Mouse (Mus musculus) erythroblast, embryonic 14.5 days (primary cell): ENCODE data around the gene Nfic. TPM values are rescaled to one million over a fixed set of nuclear protein-coding genes. Genes with fewer than 3 reads are reported as not detected.

Source experiments
- H3K27me3 ChIP-seq: 2 replicates; pipeline ENCODE4 v1.6.1; 2012; ENCODE audit warnings: inconsistent platforms; ENCODE audit not compliant: control insufficient read depth
- H3K36me3 ChIP-seq: 2 replicates; pipeline ENCODE4 v1.6.1; 2012; ENCODE audit warnings: mild to moderate bottlenecking, inconsistent platforms; ENCODE audit not compliant: control insufficient read depth
- H3K4me1 ChIP-seq: 2 replicates; pipeline ENCODE4 v1.6.1; 2012; ENCODE audit warnings: inconsistent platforms; ENCODE audit not compliant: control insufficient read depth
- H3K4me3 ChIP-seq: replicated peaks from 2 replicates; pipeline ENCODE3; 2012; ENCODE audit warnings: moderate library complexity, mild to moderate bottlenecking, inconsistent platforms
- H3K9me3 ChIP-seq: 2 replicates; pipeline ENCODE4 v1.6.1; 2012; ENCODE audit warnings: low read length, inconsistent platforms, mixed read lengths; ENCODE audit not compliant: control insufficient read depth
- GATA1 ChIP-seq: IDR thresholded peaks from 2 replicates; pipeline ENCODE4 v1.6.1; 2012; ENCODE audit warnings: low read length, inconsistent platforms, mixed read lengths
- TAL1 ChIP-seq: IDR thresholded peaks from 3 replicates; pipeline ENCODE4 v1.6.1; 2012; ENCODE audit warnings: low read length, inconsistent platforms, mixed read lengths
- polyA plus RNA-seq: library from polyadenylated mRNA; stranded (reverse); fragments of >175 nt; gene quantifications from 2 replicates; pipeline ENCODE4 v1.2.3, GENCODE M21; 2012

Gene Nfic
- polyA plus RNA-seq, 1 experiment = 0.94 TPM

DNA sequence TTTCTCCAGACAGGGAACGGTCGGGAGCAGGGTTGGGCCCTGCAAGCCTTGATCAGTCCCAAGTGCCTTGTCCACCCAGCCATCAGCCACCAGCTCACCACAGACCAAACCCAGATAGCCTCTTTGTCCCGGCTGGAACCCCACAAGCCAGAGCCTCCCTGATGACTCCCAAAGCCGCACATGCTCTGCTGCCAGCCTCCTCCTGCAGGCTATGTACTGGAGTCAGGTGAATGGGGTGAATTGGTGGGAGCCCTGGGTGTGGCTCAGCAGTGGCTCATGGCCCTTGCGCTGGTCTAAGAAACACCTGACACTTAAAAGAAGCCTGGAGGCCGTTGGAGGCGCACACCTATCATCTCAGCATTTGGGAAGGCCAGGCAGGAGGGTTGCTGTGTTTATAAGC is 7.5 kb upstream of the Nfic start:
- peaks cover 22% of the 10 kb centered on the region for H3K4me1 ChIP-seq
- H3K27me3 ChIP-seq = peaks cover 96% of the 10 kb centered on the region
- no peaks in the 10 kb centered on the region for H3K36me3 ChIP-seq
- peaks cover 2% of the 10 kb centered on the region; the same call in 1 of the 2 replicates for H3K9me3 ChIP-seq
- H3K4me3 ChIP-seq = no peak overlapping the region
- TF ChIP-seq GATA1 (no peak), TAL1 (no peak)

DNA sequence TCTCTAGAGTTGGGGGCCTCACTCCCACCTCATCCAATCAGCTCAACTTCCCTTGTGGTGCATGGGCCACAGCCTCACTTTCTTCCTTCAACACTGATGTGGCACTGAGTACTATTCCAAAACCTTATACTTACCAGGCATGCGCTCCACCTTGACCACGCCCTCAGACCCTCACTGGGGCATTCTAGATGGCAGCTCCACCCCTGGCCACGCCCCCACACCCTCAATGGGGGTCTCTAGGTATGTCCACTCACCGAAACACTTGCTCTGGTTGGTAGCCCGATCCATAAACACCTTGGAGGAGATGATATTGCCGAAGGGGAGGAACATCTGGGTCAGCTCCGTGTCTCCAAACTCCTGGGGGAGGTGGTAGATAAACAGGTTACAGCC is 7.0 kb upstream of the Nfic start:
- H3K4me1 ChIP-seq = peaks cover 24% of the 10 kb centered on the region
- TF ChIP-seq TAL1 = no peak
- no peak for TF ChIP-seq GATA1
- H3K9me3 ChIP-seq = peaks cover 2% of the 10 kb centered on the region; the same call in 1 of the 2 replicates
- H3K4me3 ChIP-seq = no peak overlapping the region
- peaks cover 96% of the 10 kb centered on the region for H3K27me3 ChIP-seq
- H3K36me3 ChIP-seq = no peaks in the 10 kb centered on the region

DNA sequence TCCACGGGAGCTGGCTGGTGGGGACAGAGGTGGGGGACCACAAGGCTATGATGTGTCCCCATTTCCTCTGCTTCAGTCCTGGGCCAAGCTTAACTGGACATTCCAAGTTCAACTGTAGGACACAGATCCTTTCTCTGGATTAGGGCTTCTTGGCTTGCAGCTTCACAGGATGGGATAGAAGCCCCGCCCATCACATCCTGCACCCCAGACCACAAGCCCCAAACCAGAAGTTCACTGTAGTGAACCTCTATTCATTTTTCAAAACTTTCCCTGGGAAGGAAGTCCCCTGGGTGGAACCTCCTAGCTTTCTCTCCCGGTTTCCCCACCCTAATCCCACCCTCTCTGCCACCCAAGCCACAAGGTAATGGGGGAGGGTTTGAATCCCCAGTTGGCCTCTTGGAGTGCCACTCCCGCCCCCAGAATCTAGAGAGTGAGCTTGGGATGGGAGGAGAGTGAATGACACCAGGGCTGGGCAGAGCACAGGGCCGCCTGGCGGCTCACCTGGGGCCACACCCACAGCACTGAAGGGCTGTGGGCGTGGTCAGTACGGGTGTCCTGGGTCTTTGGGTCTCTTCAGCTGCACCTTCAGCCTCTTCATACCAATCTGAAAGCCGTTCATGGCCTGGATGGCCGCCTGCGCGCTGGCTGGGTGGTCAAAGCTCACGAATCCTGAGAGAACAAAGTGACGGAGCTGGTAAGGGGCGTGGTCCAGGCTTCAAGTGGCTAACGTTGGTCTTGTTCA is 6.4 kb upstream of the Nfic start:
- TF ChIP-seq GATA1 = no peak
- TF ChIP-seq TAL1 = no peak
- H3K27me3 ChIP-seq = peaks cover 96% of the 10 kb centered on the region

DNA sequence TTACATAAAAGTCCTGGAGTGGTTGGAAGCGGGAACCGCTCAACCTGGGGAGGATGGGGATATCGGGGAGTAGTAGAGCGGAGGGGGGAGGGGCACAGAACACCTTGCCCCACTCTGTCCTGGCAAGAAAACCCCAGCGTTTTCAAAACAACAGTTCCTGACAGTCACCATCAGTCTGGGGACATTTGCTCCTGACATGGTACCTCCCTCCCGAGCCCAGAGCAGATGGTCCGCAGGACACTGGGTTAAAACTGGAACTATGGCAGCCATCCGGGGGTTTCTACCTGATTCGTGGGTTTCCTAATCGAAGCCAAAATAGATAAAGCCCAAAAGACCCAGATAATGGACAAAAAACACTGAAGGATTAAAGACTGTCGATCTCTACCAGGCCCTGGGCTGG is 5.5 kb upstream of the Nfic start:
- no peak for TF ChIP-seq GATA1
- no peak for TF ChIP-seq TAL1
- Histone ChIP-seq H3K9me3 (peaks cover 2% of the 10 kb centered on the region; the same call in 1 of the 2 replicates), H3K4me3 (no peak overlapping the region), H3K36me3 (no peaks in the 10 kb centered on the region), H3K27me3 (peaks cover 94% of the 10 kb centered on the region), H3K4me1 (peaks cover 31% of the 10 kb centered on the region)

More for the DNA sequence above, 6.4 kb upstream of the Nfic start:
- no peak overlapping the region for H3K4me3 ChIP-seq
- H3K36me3 ChIP-seq = no peaks in the 10 kb centered on the region
- peaks cover 2% of the 10 kb centered on the region; the same call in 1 of the 2 replicates for H3K9me3 ChIP-seq
- H3K4me1 ChIP-seq = peaks cover 30% of the 10 kb centered on the region

DNA sequence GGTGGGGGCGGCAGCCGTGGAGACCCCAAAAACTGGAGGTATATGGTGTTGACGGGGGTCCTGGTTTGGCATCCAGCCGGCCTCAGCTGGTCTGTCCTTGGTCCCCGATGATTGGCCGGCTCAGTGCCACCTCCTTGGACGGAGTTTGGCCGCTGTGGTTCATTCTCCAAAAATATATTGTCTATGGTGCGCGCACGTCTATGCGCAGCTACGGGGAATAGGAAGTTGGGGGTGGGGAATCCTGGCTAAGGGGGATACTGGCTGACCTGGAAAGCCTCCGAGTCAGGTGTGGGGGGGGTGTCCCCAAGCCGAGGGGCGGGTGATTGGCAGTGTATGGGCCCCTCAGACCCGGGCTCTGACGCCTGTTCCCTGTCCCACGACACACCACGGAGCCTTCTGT is 5.0 kb upstream of the Nfic start:
- TF ChIP-seq TAL1 (no peak), GATA1 (no peak)
- peaks cover 2% of the 10 kb centered on the region; the same call in 1 of the 2 replicates for H3K9me3 ChIP-seq
- no peaks in the 10 kb centered on the region for H3K36me3 ChIP-seq
- H3K27me3 ChIP-seq = peaks cover 95% of the 10 kb centered on the region
- no peak overlapping the region for H3K4me3 ChIP-seq
- peaks cover 30% of the 10 kb centered on the region for H3K4me1 ChIP-seq

DNA sequence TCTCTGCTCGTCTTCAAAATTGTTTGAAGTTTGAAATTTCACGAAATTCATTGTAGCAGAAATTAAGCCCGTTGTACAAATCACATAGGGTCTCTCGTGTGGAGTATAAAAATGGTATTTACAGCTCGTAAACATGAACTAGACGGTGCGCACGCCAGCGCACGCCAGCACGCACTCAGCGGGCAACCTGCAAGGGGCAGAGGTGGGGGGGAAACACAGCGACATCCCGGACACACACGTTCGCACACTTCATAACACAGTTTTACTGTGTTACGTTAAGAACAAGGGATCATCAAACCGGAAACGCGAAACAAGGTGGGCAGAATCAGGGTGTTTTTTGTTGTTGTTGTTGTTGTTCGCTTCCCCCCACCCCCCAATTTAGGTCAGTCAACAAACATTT is 4.0 kb upstream of the Nfic start:
- H3K36me3 ChIP-seq = no peaks in the 10 kb centered on the region
- H3K4me3 ChIP-seq = no peak overlapping the region
- H3K4me1 ChIP-seq = peaks cover 19% of the 10 kb centered on the region
- H3K9me3 ChIP-seq = peaks cover 2% of the 10 kb centered on the region; the same call in 1 of the 2 replicates
- H3K27me3 ChIP-seq = peaks cover 95% of the 10 kb centered on the region
- TF ChIP-seq TAL1 (no peak), GATA1 (no peak)

DNA sequence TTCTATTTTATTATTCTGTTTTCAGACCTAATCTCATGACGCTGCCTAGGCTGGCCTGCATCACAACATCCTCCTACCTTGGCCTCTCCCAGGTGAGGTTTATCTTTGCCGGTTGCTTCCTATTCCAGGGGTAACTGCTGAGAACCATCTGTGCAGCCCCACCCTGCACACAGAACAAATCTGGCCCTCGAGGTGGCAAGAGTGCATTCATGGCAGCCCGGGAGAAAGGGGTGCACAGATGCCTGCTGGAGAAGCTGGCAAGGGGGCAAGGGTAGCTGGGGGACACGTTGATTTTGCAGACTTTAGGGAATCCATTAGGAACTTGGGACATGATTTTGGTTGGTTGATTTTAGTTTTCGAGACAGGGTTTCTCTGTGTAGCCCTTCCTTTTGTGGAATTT is 2.8 kb upstream of the Nfic start:
- Histone ChIP-seq H3K4me1 (peaks cover 13% of the 10 kb centered on the region), H3K36me3 (no peaks in the 10 kb centered on the region), H3K27me3 (peaks cover 94% of the 10 kb centered on the region), H3K9me3 (no peaks in the 10 kb centered on the region; the same call in 1 of the 2 replicates), H3K4me3 (no peak overlapping the region)
- TF ChIP-seq GATA1 (no peak), TAL1 (no peak)

DNA sequence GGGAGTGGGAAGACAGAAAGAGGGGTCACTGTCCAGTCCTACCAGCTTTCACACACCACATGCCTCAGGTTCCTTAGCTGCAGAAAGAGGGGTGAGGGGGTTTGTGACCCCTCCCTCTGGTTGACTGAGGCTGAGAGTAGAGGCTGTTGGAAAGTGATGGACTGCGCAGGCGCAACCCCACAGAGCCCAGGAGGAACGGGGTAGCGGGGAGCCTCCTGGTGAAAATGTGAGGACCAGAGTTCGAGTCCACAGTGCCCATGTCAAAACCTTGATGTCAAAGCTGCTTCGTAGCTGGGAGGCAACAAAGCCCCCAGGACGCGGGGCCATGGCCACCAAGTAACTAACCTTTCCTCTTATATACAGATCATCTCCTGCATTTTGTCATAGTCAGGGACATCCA is 2.2 kb upstream of the Nfic start:
- TF ChIP-seq GATA1 = no peak
- TF ChIP-seq TAL1 = no peak

DNA sequence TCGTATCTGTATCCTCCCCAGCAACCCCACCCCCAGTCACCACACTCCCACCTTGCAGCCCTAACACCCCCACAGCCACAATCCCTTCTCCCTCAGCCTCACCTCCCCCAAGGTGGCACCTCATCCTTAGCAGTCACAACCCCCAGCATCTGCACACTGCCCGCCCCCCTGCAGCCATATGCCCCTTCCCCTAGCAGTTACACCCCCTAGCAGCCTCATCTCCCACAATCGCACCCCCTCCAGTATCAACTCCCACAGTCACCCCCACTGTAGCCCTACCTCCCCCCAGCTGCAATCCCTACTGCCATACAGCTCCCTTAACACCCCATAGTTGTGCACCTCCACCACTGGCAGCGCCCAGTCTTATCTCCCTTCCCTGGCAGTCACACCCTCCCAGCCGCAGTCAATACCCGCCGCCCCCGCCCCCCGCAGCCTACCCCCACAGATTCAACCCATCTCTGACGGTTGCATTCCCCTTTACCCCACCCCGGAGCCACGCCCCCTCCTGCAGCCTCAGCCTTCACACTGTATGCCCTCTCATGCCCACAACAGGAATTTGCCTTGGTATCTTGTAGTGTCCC is 1.6 kb upstream of the Nfic start:
- no peak for TF ChIP-seq GATA1
- TF ChIP-seq TAL1 = no peak
- peaks cover 94% of the 10 kb centered on the region for H3K27me3 ChIP-seq

More for the DNA sequence above, 2.2 kb upstream of the Nfic start:
- peaks cover 94% of the 10 kb centered on the region for H3K27me3 ChIP-seq
- no peaks in the 10 kb centered on the region; the same call in 1 of the 2 replicates for H3K9me3 ChIP-seq
- H3K36me3 ChIP-seq = no peaks in the 10 kb centered on the region
- H3K4me3 ChIP-seq = no peak overlapping the region
- peaks cover 13% of the 10 kb centered on the region for H3K4me1 ChIP-seq

More for the DNA sequence above, 1.6 kb upstream of the Nfic start:
- H3K9me3 ChIP-seq = peaks cover 2% of the 10 kb centered on the region; the same call in 1 of the 2 replicates
- H3K4me1 ChIP-seq = peaks cover 11% of the 10 kb centered on the region
- H3K4me3 ChIP-seq = no peak overlapping the region
- H3K36me3 ChIP-seq = no peaks in the 10 kb centered on the region
